Mouse (Mus musculus) kidney, postnatal 25 days (tissue): Measurements from ENCODE around the gene Mrc1.

Source experiments
- DNase-seq, 2 experiments: peaks; one replicate each; pipeline ENCODE4 v3.0.0; 2021; ENCODE audit warnings: mixed read lengths in 2 of 2

Mrc1 gene

DNA sequence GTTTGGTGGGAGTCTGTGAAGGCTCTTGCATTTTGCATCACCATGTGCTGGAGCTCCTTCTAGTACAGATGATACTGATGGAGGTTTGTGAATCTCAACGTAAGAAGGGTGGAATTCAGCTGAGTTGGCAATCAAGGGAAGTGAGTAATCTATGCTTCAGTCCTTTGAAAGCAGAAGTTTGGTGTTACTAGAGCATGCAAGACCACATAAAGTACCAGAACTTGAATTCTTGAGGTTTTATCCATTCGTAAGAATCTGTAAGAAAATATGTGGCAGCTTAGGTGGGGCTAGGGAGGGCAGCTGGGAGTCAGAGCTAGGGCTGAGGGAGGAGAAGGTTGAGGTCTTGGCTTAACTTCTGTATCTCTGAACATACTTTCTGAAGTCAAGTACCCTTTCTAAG, 15.5 kb downstream of the Mrc1 start:
- no peak for DNase-seq

DNA sequence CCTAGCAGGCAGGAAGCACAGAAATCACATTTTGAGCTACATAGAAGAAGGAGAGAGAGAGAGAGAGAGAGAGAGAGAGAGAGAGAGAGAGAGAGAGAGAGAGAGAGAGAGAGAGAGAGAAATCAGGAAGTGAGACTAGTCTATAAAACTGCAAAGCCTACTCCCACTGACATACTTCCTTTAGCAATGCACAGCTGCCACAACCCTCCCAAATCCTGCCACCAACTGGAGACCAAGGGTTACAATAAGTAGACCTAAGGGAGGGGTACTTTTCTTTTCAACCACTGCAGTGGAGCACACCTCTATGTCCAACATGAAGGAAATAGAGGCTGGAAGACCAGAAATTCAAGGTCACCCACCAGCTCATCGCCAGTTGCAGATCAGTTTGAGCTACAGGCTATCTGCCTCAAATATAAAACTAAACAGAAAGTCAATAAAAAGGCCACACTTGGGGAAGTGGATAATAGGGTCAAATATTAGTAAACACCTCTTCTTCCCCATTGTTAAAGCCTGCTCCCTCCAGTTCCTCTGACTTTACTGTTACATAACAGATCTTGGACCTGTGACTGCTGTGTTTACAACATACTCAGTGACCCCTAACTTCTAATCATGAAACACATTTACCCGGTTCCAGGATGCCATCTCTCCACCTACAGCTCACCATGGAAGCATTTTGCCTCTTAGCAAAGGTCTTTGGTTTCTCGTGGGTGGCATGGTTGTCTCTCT, 20.8 kb downstream of the Mrc1 start:
- no peak for DNase-seq

DNA sequence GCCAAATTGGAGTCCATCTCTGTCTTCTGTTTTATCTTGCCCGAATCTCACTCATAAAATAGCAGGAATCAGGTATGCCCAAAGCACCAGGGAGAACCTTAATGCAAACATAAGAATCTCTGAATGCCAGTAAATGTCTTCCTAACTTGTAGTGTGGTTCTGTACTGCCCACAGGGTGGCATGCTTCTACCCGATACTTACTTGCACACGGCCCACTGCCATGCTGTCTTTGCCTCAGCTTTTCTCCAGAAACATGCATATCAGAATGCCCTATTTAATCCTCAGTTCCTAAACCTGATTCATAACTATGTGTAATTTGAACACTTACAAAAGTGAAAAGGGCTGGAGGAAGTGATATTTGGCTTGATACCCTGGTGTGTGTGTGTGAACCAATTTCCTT, 22.7 kb downstream of the Mrc1 start:
- no peak for DNase-seq

DNA sequence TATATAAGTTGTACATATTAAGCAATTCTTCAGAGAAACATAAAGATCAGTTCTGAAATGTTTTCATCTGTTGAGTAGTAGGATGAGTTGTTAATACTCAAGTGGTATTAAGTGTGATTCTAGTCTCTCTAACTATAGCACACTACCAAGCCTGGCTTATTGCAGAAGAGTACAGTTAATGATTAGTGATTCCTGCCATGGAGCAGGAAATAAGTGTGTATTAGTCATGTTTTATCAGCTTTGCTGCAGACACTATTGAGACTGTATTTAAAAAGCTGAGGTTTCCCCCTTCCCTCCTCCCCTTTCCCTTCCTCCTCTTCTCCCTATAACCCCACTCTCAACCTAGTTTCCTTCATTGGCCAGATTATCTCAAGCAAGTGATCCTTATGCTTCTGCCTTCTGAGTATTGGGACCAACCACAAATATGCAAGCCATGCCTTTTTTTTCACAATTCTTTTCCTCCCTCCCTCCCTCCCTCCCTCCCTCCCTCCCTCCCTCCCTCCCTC, 29.2 kb downstream of the Mrc1 start:
- no peak for DNase-seq

DNA sequence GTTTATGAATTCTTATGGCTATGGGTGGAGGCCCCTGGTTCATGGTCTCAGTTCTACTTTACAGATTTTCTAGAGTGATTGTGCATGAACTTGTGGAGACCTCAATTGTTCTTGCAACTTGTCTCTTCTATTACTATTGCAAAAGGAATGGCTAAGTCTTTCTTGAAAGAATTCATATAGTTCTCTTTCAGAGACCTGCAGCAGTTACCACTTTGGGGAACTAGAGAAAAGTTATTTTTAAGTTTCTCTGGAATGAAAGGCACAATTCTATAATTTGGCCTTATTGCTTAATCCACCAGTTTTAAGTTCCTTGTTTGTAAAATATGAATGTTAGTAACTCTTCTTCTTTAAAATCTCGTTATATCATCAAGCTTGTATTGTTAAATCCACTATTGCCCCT, 32.9 kb downstream of the Mrc1 start:
- no peak for DNase-seq

DNA sequence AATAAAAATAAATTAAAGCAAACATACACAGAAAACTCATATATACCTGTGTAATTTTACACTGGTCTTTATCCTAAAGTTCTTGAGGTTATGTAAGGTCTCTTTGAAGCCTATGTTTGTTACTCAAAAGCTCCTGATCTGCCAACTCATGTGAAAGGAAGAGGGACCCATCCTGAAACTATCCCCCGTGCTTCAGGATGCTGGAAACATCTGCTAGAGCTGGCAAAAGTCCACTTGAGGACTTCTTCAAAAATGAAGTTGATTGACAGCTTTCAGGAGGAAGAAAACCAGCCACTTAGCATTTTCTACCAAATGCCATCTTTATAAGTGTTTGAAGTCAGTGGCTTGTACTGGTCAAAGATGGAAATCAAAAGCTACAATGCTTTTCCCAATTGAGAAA, 40.0 kb downstream of the Mrc1 start:
- DNase-seq = no peak

DNA sequence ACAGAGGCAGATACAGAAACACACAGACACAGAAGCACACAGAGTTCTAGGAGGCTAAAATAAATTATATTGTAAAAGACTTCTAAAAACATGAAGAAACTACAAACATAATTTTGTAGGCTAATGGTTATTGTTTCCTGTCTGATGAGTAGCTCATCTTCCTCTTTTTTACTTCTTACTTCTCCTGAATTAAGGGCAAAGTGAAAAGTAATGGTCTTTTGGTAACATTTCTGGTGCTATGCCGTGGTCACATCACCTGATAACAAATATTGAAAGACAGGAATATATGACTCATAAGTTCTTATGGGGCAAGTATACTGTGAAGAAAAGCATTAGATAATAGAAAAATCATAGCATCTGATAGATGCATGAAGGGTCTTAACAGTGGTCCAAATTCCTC, 42.9 kb downstream of the Mrc1 start:
- DNase-seq = no peak

DNA sequence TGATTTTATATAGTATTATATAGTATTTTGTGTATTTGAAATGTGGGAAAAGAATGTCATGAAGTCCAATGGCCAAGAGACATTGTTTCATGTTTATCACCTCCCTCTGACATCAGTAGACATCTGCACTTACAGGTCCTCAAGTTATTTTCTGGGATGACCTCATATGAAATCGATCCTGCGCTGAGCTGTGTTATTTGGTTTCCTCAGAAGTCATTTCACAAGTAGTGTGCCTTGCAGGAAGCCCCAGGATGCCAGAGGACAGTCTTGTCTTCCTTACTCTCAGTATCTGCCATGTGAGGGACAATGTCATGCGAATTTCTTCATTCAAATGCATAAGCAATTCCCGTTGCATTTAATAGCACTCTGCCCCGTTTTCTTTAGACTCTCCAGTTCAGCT, 46.6 kb downstream of the Mrc1 start:
- no peak for DNase-seq

DNA sequence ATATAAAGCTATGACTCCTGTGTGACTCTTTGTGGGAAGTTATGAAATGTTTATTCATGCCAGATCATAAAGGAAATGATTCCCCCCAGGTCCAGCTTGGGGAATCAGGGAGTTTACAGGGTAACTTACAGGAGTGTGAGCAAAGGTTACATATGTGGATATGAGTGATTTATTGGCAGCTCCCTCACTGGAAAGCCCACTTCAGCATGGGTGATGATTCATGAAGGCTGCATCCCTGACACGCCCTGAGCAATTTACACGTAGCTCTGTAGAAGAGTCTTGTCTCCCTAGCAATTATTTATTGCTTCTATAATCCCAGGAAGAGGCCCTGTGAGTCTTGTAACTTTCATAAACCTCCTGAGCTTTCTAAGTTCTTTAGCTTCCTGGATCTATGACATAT, 50.1 kb downstream of the Mrc1 start:
- DNase-seq = no peak

DNA sequence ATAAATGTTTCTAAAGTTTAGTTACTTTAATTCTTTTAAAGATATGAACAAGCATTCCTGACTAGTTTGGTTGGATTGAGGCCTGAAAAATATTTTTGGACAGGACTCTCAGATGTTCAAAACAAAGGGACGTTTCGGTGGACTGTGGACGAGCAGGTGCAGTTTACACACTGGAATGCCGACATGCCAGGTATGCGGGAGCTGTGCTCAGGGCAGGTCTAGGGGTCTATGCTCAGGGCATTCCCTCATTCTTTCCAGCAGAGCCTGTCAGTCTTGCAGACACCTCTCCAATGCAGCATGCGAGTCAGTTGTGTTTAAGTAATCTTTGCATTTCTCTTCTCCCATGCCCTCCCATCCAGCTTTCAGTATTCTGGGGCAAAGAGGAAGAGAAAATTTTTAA, 50.6 kb downstream of the Mrc1 start:
- no peak for DNase-seq

DNA sequence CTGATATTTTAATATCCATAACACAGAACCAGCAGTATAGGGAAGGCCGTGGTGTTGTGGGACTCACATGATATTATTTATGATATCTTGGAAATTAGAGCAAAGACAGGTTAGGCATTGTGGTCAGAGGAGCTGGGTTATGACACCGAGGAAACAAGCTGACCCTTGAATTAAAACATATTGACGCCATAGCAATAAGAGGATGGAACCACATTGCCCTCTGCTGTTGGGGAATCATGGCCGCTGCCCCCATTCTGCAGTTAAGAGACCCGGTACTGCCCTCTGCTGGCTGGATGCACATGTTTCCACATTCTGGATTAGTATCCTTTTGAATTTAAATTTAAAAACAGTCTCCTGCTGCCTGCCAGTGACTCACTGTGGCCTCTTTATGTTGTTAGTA, 66.1 kb downstream of the Mrc1 start:
- DNase-seq = peak; percentile 88 to 97

DNA sequence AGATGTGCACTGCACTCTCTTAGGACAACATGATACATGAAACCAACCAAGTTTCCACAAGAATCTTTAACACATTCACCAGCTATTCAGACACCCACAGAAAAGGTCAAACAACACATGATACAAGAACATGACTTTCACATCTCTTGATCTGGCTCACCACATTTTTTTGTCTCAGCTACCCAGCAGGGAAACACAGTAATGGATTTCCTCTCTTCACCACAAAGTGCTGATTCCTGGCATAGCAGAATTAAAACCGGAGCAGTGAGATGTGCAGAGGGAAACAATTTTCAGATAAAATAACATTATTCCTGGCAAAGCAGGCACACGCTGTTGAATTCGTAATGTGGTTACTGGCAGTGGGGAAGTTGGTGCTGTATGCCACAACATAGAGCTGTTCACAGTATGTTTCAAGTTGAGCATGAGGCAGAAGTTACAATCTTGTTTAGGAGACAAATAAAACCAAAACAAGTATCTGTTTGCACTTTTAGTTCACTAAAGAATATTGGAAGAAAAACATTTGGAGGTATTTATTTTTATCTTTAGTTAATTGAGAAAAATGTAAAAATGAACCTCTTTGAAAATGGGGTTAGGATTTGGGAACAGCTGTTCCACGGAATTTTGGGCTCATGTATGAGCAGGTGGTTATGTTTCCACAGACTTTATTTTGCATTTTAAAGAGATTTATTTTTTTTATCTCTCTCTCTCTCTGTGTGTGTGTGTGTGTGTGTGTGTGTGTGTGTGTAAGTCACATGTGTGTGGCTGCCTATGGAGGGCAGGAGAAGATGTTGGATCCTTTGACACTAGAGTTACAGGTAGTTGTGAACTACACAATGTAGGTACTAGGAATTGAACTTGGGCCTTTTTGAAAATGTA, 83.6 kb downstream of the Mrc1 start:
- DNase-seq = no peak

DNA sequence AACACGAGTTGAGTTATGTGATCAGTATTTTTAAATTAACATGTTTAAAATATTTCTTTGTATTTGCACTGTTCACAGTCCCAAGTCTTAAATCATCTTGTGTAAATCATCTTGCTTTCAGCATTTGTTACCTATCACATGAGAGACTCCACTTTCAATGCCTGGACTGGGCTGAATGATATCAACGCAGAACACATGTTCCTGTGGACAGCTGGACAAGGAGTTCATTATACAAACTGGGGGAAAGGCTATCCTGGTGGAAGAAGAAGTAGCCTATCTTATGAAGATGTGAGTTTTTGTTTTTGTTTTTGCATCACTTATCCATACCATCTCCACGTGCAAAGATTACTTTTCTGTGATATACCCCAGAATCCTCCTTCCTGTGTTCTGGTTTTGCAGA, 85.9 kb downstream of the Mrc1 start:
- DNase-seq = no peak

DNA sequence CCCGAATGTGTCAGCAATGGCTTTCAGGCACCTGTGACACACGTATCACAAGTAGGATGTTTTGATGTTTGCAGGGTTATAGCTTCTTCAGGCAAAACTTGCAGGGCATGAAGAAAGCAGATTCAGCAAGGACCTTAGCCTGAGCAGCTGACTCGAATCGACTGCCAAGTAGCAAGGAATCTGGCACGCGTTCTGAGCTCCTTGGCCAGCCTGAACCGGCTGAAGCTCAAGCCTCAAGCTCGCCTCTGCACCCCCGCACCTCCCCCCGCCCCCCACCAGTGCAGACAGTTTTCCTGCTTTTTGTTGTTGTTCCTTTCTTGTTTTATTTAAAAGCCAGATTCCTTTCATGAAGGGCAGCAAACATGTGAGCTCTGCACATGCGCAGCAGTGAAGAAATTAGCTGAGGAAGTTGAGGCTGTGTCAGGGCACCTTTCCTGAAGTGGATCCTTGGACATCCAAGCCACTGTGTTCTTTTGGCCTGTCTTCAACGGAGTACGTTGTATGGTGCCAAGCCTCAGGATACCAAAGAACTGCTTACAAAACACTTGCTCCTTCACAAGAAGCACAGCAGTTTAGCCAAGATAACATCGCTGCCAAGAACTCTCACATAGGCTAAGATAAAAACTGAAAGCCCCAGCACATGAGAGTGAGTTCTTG, 112.6 kb downstream of the Mrc1 start:
- peak; percentile 88 to 95 for DNase-seq

DNA sequence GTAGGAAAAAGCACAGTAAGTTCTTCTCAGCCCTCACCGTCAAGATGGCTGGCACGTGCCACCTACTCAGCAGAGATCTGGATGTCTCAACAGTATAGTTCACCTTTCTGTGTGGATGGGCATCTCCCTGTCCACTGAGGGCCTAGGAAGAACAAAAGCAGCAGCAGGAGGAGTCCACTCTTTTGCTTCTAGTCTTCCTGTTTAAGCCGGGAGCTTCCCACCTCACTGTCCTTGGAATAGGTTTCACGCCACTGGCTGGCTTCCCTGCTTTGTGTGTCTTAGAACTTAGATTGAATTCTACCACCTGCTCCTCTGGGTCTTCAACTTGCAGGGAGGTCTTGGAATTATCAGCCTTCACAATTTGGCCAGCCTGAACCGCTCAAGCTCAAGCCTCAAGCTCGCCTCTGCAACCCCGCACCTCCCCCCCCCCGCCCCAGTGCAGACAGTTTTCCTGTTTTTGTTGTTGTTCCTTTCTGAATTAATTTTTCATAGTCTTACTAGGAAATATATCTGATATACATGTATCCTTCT, 113.2 kb downstream of the Mrc1 start:
- DNase-seq = no peak
